Mouse (Mus musculus): ENCODE data around the gene Foxe1. TPM values are rescaled to one million over a fixed set of nuclear protein-coding genes. Genes with fewer than 3 reads are reported as not detected.

Gene Foxe1
- polyA plus RNA-seq, 1 experiment from 2014 or later, result not detected

- H3K4me3 ChIP-seq (ENCODE audit: low read length), result no peak overlapping the region
- H3K27ac ChIP-seq (ENCODE audit: low read length), result no peak overlapping the region
- no peak overlapping the region for H3K9ac ChIP-seq (replicated peaks; ENCODE audit: low read length)
- 16% methylated on average over 3 of the region's 3 CpGs for WGBS
- H3K36me3 ChIP-seq (ENCODE audit: insufficient read depth, low read length), result no peaks in the 10 kb centered on the region
- no peaks in the 10 kb centered on the region for H3K9me3 ChIP-seq (ENCODE audit: low read length)
- H3K4me2 ChIP-seq (replicated peaks; ENCODE audit: low read depth, low read length), result no peak overlapping the region
- H3K4me1 ChIP-seq (ENCODE audit: insufficient read depth, low read length), result peaks cover 21% of the 10 kb centered on the region
- ATAC-seq (ENCODE audit: low FRiP score, low TSS enrichment), result no peak
- H3K27me3 ChIP-seq (ENCODE audit: insufficient read depth, low read length), result peaks cover 92% of the 10 kb centered on the region
These were observed 2.3 kb downstream of the Foxe1 start for GRCm38 (mm10) chr4:46345773-46346100.

- 23% methylated on average over 6 of the region's 6 CpGs for WGBS
- no peak overlapping the region for H3K4me3 ChIP-seq (ENCODE audit: low read length)
These were observed 2.8 kb downstream of the Foxe1 start for GRCm38 (mm10) chr4:46346221-46346620.

GRCm38 (mm10) chr4:46347141-46347540 is 3.7 kb downstream of the Foxe1 start:
- no peak for ATAC-seq (ENCODE audit: low FRiP score, low TSS enrichment)
- no peak overlapping the region for H3K4me2 ChIP-seq (replicated peaks; ENCODE audit: low read depth, low read length)
- no peak overlapping the region for H3K27ac ChIP-seq (ENCODE audit: low read length)
- H3K36me3 ChIP-seq (ENCODE audit: insufficient read depth, low read length), result no peaks in the 10 kb centered on the region
- peaks cover 21% of the 10 kb centered on the region for H3K4me1 ChIP-seq (ENCODE audit: insufficient read depth, low read length)
- peaks cover 92% of the 10 kb centered on the region for H3K27me3 ChIP-seq (ENCODE audit: insufficient read depth, low read length)
- no peak overlapping the region for H3K9ac ChIP-seq (replicated peaks; ENCODE audit: low read length)
- no peaks in the 10 kb centered on the region for H3K9me3 ChIP-seq (ENCODE audit: low read length)
- no peak overlapping the region for H3K4me3 ChIP-seq (ENCODE audit: low read length)
- 3% methylated on average over 4 of the region's 4 CpGs for WGBS

More at GRCm38 (mm10) chr4:46346221-46346620, 2.8 kb downstream of the Foxe1 start:
- peaks cover 92% of the 10 kb centered on the region for H3K27me3 ChIP-seq (ENCODE audit: insufficient read depth, low read length)
- no peak overlapping the region for H3K27ac ChIP-seq (ENCODE audit: low read length)
- peaks cover 21% of the 10 kb centered on the region for H3K4me1 ChIP-seq (ENCODE audit: insufficient read depth, low read length)
- no peaks in the 10 kb centered on the region for H3K36me3 ChIP-seq (ENCODE audit: insufficient read depth, low read length)
- no peak overlapping the region for H3K4me2 ChIP-seq (replicated peaks; ENCODE audit: low read depth, low read length)
- H3K9ac ChIP-seq (replicated peaks; ENCODE audit: low read length), result no peak overlapping the region
- no peaks in the 10 kb centered on the region for H3K9me3 ChIP-seq (ENCODE audit: low read length)
- no peak for ATAC-seq (ENCODE audit: low FRiP score, low TSS enrichment)

GRCm38 (mm10) chr4:46347580-46348515 is 4.4 kb downstream of the Foxe1 start:
- WGBS, result 1% methylated on average over 41 of the region's 41 CpGs
- H3K4me3 ChIP-seq (ENCODE audit: low read length), result no peak overlapping the region

GRCm38 (mm10) chr4:46348897-46349296 is 5.5 kb downstream of the Foxe1 start:
- Histone ChIP-seq H3K27me3 (ENCODE audit: insufficient read depth, low read length) (peaks cover 86% of the 10 kb centered on the region), H3K4me3 (ENCODE audit: low read length) (no peak overlapping the region), H3K9ac (replicated peaks; ENCODE audit: low read length) (no peak overlapping the region), H3K36me3 (ENCODE audit: insufficient read depth, low read length) (no peaks in the 10 kb centered on the region), H3K4me2 (replicated peaks; ENCODE audit: low read depth, low read length) (no peak overlapping the region), H3K4me1 (ENCODE audit: insufficient read depth, low read length) (peaks cover 18% of the 10 kb centered on the region), H3K9me3 (ENCODE audit: low read length) (no peaks in the 10 kb centered on the region), H3K27ac (ENCODE audit: low read length) (no peak overlapping the region)
- no peak for ATAC-seq (ENCODE audit: low FRiP score, low TSS enrichment)
- WGBS, result 20% methylated on average over 9 of the region's 9 CpGs

More at GRCm38 (mm10) chr4:46347580-46348515, 4.4 kb downstream of the Foxe1 start:
- Histone ChIP-seq H3K4me1 (ENCODE audit: insufficient read depth, low read length) (peaks cover 21% of the 10 kb centered on the region), H3K27ac (ENCODE audit: low read length) (no peak overlapping the region), H3K9me3 (ENCODE audit: low read length) (no peaks in the 10 kb centered on the region), H3K4me2 (replicated peaks; ENCODE audit: low read depth, low read length) (no peak overlapping the region), H3K36me3 (ENCODE audit: insufficient read depth, low read length) (no peaks in the 10 kb centered on the region), H3K27me3 (ENCODE audit: insufficient read depth, low read length) (peaks cover 91% of the 10 kb centered on the region), H3K9ac (replicated peaks; ENCODE audit: low read length) (no peak overlapping the region)
- ATAC-seq (ENCODE audit: low FRiP score, low TSS enrichment), result no peak

GRCm38 (mm10) chr4:46349530-46349929 is 6.1 kb downstream of the Foxe1 start:
- 43% methylated on average over 5 of the region's 5 CpGs for WGBS
- no peaks in the 10 kb centered on the region for H3K9me3 ChIP-seq (ENCODE audit: low read length)

GRCm38 (mm10) chr4:46353045-46353444 is 9.6 kb downstream of the Foxe1 start:
- Histone ChIP-seq H3K9me3 (ENCODE audit: low read length) (no peaks in the 10 kb centered on the region), H3K27me3 (ENCODE audit: insufficient read depth, low read length) (peaks cover 56% of the 10 kb centered on the region), H3K4me3 (ENCODE audit: low read length) (no peak overlapping the region), H3K27ac (ENCODE audit: low read length) (no peak overlapping the region), H3K4me1 (ENCODE audit: insufficient read depth, low read length) (0 out of 2 replicates have a peak, but pooled peaks cover 4% of the 10 kb centered on the region), H3K9ac (replicated peaks; ENCODE audit: low read length) (no peak overlapping the region), H3K36me3 (ENCODE audit: insufficient read depth, low read length) (no peaks in the 10 kb centered on the region), H3K4me2 (replicated peaks; ENCODE audit: low read depth, low read length) (no peak overlapping the region)
- ATAC-seq (ENCODE audit: low FRiP score, low TSS enrichment), result no peak
- 19% methylated on average over 10 of the region's 10 CpGs for WGBS

More at GRCm38 (mm10) chr4:46349530-46349929, 6.1 kb downstream of the Foxe1 start:
- H3K4me3 ChIP-seq (ENCODE audit: low read length), result no peak overlapping the region
- ATAC-seq (ENCODE audit: low FRiP score, low TSS enrichment), result no peak
- H3K4me2 ChIP-seq (replicated peaks; ENCODE audit: low read depth, low read length), result no peak overlapping the region
- no peak overlapping the region for H3K27ac ChIP-seq (ENCODE audit: low read length)
- H3K9ac ChIP-seq (replicated peaks; ENCODE audit: low read length), result no peak overlapping the region
- H3K36me3 ChIP-seq (ENCODE audit: insufficient read depth, low read length), result no peaks in the 10 kb centered on the region
- H3K4me1 ChIP-seq (ENCODE audit: insufficient read depth, low read length), result peaks cover 12% of the 10 kb centered on the region
- H3K27me3 ChIP-seq (ENCODE audit: insufficient read depth, low read length), result peaks cover 79% of the 10 kb centered on the region

GRCm38 (mm10) chr4:46356351-46357133 is 13.1 kb downstream of the Foxe1 start:
- no peak overlapping the region for H3K9ac ChIP-seq (replicated peaks; ENCODE audit: low read length)
- H3K4me3 ChIP-seq (ENCODE audit: low read length), result no peak overlapping the region
- H3K4me2 ChIP-seq (replicated peaks; ENCODE audit: low read depth, low read length), result no peak overlapping the region
- no peak overlapping the region for H3K27ac ChIP-seq (ENCODE audit: low read length)
- H3K36me3 ChIP-seq (ENCODE audit: insufficient read depth, low read length), result no peaks in the 10 kb centered on the region
- 46% methylated on average over 12 of the region's 12 CpGs for WGBS
- peaks cover 24% of the 10 kb centered on the region for H3K27me3 ChIP-seq (ENCODE audit: insufficient read depth, low read length)
- H3K4me1 ChIP-seq (ENCODE audit: insufficient read depth, low read length), result 0 out of 2 replicates have a peak, but pooled peaks cover 4% of the 10 kb centered on the region
- no peaks in the 10 kb centered on the region for H3K9me3 ChIP-seq (ENCODE audit: low read length)
- 0 out of 2 replicates have a peak, but pooled peaks have one; percentile 15 for ATAC-seq (ENCODE audit: low FRiP score, low TSS enrichment)

GRCm38 (mm10) chr4:46359539-46360253 is 16.3 kb downstream of the Foxe1 start:
- H3K9ac ChIP-seq (replicated peaks; ENCODE audit: low read length), result no peak overlapping the region
- no peak overlapping the region for H3K4me2 ChIP-seq (replicated peaks; ENCODE audit: low read depth, low read length)
- no peak for ATAC-seq (ENCODE audit: low FRiP score, low TSS enrichment)
- no peaks in the 10 kb centered on the region; the same call in 1 of the 2 replicates for H3K9me3 ChIP-seq (ENCODE audit: low read length)
- no peaks in the 10 kb centered on the region for H3K4me1 ChIP-seq (ENCODE audit: insufficient read depth, low read length)
- no peak overlapping the region for H3K27ac ChIP-seq (ENCODE audit: low read length)
- 72% methylated on average over 12 of the region's 12 CpGs for WGBS
- peaks cover 6% of the 10 kb centered on the region for H3K27me3 ChIP-seq (ENCODE audit: insufficient read depth, low read length)
- H3K4me3 ChIP-seq (ENCODE audit: low read length), result no peak overlapping the region
- H3K36me3 ChIP-seq (ENCODE audit: insufficient read depth, low read length), result no peaks in the 10 kb centered on the region
